Mouse (Mus musculus) forebrain, embryonic 13.5 days (tissue): Measurements from ENCODE around the gene Chit1. TPM values are rescaled to one million over a fixed set of nuclear protein-coding genes. Genes with fewer than 3 reads are reported as not detected.

Source experiments
- ATAC-seq: fragments of 200-750 bp; cut with Nextera tagmentation; 2 replicates; pipeline ENCODE4 v1.8.0; 2017
- H3K27ac ChIP-seq: fragments of 300-500 bp; sonication (generic); 2 replicates; pipeline ENCODE4 v1.5.1; 2015; ENCODE audit warnings: inconsistent platforms, mild to moderate bottlenecking, moderate library complexity
- H3K27me3 ChIP-seq: fragments of 300-500 bp; sonication (generic); 2 replicates; pipeline ENCODE4 v1.6.1; 2015; ENCODE audit warnings: mild to moderate bottlenecking, inconsistent platforms
- H3K36me3 ChIP-seq: fragments of 300-500 bp; sonication (generic); 2 replicates; pipeline ENCODE4 v1.6.1; 2015; ENCODE audit warnings: mild to moderate bottlenecking, inconsistent platforms; ENCODE audit not compliant: poor library complexity, severe bottlenecking
- H3K4me1 ChIP-seq: fragments of 300-500 bp; sonication (generic); 2 replicates; pipeline ENCODE4 v1.6.1; 2015; ENCODE audit warnings: inconsistent platforms
- H3K4me2 ChIP-seq: fragments of 300-500 bp; sonication (generic); 2 replicates; pipeline ENCODE4 v1.6.1; 2015; ENCODE audit warnings: inconsistent platforms, mild to moderate bottlenecking, moderate library complexity
- H3K4me3 ChIP-seq: fragments of 300-500 bp; sonication (generic); 2 replicates; pipeline ENCODE4 v1.5.1; 2015; ENCODE audit warnings: mild to moderate bottlenecking, inconsistent platforms
- H3K9ac ChIP-seq: fragments of 300-500 bp; sonication (generic); 2 replicates; pipeline ENCODE4 v1.6.1; 2015; ENCODE audit warnings: mild to moderate bottlenecking, inconsistent platforms
- H3K9me3 ChIP-seq: fragments of 300-500 bp; sonication (generic); replicated peaks from 2 replicates; pipeline ENCODE4 v1.6.1; 2016; ENCODE audit warnings: inconsistent platforms
- WGBS: fragments of 180-500 bp; shearing (Covaris S2); methylation state at CpG from one replicate; pipeline ENCODE4 v1.1.7; 2015; 5-methylcytosine and 5-hydroxymethylcytosine counted together
- polyA plus RNA-seq: library from polyadenylated mRNA; unstranded; fragments of >200 nt; fragmentation: Nextera tagmentation; extraction: Ambion mirVana; gene quantifications from 2 replicates; pipeline ENCODE4 v1.2.1, GENCODE M21; 2015

Chit1 gene
- polyA plus RNA-seq, 1 experiment from 2014 or later = 0.17 TPM

DNA sequence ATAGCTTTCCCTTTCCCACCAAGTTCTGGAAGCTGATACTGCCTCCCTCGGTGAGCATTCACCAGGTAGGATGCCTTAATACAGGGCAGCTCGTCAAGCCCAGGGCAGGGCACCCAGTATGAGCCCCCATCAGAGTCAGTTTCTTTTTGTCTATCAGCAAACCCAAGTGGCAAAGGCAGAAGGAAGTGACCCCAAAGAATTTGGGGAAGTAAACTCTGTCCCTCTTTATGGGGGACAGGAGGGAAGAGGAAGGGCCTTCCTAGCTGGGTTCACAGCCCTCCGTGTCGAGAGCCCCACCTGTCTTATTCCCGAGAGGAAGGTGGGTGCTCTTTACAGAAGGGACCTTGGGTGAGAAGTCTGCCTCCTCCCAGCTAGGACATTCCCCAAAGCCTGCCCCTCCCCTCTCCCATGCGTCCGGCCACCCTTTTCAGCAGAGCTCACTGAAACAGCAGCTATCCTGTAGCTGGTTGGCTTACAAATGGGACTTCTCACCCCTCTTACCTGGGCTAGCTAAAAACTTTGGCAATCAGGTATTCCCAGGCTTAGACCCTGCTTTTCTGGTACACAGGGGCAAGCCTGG is 15.9 kb upstream of the Chit1 start:
- Histone ChIP-seq H3K27me3 (no peaks in the 10 kb centered on the region; the same call in 1 of the 2 replicates), H3K4me1 (peaks cover 79% of the 10 kb centered on the region), H3K4me2 (peak overlapping the region; percentile 30; the same call in 1 of the 2 replicates), H3K36me3 (no peaks in the 10 kb centered on the region), H3K27ac (peak overlapping the region; percentile 97), H3K9me3 (no peaks in the 10 kb centered on the region), H3K9ac (0 out of 2 replicates have a peak overlapping the region, but pooled peaks have one; percentile 18), H3K4me3 (no peak overlapping the region)
- 50% methylated on average over 7 of the region's 7 CpGs for WGBS
- no peak for ATAC-seq

DNA sequence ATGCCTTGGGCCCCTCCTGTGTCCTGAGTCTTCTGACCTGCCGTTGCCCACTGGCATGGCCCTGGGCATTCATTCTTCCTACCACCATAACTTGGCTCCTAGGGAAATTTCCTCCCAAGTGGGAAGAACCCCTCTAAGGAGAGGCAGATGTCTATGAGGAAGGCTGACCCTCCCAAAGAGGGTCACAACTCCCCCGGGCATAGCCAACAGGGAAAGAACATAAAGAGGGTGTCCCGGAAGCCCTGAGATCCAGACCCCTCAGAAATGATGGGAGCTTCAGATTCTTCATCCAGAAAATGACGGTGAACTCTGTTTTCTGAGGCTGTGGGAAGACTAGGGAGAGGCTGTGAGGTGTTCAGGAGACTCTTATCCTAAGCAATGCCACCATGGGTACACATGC is 15.3 kb upstream of the Chit1 start:
- ATAC-seq = no peak

DNA sequence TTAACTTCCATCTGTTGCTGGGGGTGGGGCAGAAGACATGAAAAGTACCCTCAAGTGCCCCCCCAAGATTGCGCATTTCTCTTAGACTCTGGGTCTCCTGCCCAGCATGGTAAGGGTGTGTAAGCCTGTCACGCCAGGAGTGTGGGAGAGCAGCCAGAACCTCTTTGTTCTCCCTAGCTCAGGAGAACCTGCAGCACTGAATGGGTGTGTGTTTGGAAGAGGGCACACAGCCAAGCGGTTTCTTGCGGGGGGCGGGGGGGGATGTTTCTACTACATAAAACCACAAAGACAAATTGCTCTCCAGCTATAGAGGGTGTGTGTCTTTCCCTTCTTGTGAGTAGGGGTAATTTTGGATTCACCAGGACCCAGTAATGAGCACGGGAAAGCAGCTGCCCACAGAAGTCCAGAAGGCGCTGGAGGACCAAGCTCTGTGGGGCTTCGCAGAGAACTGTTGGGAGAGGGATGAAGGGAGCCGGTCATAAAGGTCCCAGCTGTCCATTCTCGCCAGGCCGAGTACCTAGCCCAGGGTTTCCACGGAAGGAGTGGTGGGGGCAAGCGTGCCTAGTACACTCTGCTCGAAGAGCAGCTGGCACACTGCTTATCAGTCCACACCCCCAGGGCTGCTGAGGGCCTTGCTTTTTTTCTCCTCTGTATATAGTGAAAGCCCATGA is 14.6 kb upstream of the Chit1 start:
- no peaks in the 10 kb centered on the region for H3K27me3 ChIP-seq
- peak; percentile 85 for ATAC-seq
- 13% methylated on average over 14 of the region's 14 CpGs for WGBS
- H3K4me3 ChIP-seq = no peak overlapping the region
- H3K27ac ChIP-seq = peak overlapping the region; percentile 97
- H3K4me2 ChIP-seq = peak overlapping the region; percentile 30
- H3K9me3 ChIP-seq = no peaks in the 10 kb centered on the region
- H3K4me1 ChIP-seq = peaks cover 81% of the 10 kb centered on the region
- peak overlapping the region; percentile 45 for H3K9ac ChIP-seq
- H3K36me3 ChIP-seq = no peaks in the 10 kb centered on the region

More for the DNA sequence above, 15.3 kb upstream of the Chit1 start:
- 70% methylated on average over 4 of the region's 4 CpGs for WGBS
- peak overlapping the region; percentile 45; the same call in 1 of the 2 replicates for H3K9ac ChIP-seq
- peaks cover 81% of the 10 kb centered on the region for H3K4me1 ChIP-seq
- H3K36me3 ChIP-seq = no peaks in the 10 kb centered on the region
- no peaks in the 10 kb centered on the region for H3K9me3 ChIP-seq
- peak overlapping the region; percentile 30 for H3K4me2 ChIP-seq
- peak overlapping the region; percentile 97 for H3K27ac ChIP-seq
- no peak overlapping the region for H3K4me3 ChIP-seq
- no peaks in the 10 kb centered on the region; the same call in 1 of the 2 replicates for H3K27me3 ChIP-seq

DNA sequence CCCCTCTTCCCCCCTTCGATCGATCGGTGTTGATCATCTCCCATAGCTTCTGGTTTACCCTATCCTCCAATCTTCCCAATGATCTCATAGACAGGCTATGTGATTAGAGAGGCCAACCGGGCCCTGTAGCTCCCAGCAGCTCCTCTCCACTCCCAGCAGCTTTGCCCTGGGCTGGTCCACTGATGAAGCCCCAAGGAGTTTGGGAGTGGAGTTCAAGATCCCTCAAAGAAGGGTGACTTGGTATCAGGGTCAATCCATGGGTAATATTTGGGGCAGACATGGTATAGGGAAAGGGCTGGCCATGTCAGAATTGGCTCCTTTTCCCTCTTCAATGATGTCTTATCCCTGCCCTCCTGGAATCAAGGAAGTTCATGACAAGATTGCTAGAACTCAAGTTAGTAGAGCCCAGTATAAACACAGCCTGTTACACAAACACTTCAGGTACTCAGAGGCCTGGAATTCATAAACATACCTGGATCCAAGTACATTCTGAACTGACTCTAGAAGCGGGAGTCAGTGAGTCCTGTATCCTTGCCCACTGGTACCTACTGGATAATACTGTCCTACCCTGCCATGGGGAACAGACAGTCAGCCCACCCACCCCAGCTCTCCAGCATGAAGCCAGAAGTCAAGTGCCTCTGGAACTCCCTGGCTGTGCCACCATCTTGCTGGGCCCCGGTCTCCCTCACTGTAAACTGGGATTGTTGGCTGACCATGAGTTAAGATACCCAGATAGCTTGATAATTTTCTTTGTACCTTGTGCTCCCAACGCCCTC is 13.8 kb upstream of the Chit1 start:
- WGBS = 76% methylated on average over 7 of the region's 7 CpGs
- no peaks in the 10 kb centered on the region for H3K9me3 ChIP-seq
- H3K36me3 ChIP-seq = no peaks in the 10 kb centered on the region
- peaks cover 80% of the 10 kb centered on the region for H3K4me1 ChIP-seq
- no peak for ATAC-seq
- H3K4me3 ChIP-seq = no peak overlapping the region
- peak overlapping the region; percentile 30 for H3K4me2 ChIP-seq
- H3K27me3 ChIP-seq = no peaks in the 10 kb centered on the region
- H3K9ac ChIP-seq = peak overlapping the region; percentile 30; the same call in 1 of the 2 replicates
- H3K27ac ChIP-seq = peak overlapping the region; percentile 97

DNA sequence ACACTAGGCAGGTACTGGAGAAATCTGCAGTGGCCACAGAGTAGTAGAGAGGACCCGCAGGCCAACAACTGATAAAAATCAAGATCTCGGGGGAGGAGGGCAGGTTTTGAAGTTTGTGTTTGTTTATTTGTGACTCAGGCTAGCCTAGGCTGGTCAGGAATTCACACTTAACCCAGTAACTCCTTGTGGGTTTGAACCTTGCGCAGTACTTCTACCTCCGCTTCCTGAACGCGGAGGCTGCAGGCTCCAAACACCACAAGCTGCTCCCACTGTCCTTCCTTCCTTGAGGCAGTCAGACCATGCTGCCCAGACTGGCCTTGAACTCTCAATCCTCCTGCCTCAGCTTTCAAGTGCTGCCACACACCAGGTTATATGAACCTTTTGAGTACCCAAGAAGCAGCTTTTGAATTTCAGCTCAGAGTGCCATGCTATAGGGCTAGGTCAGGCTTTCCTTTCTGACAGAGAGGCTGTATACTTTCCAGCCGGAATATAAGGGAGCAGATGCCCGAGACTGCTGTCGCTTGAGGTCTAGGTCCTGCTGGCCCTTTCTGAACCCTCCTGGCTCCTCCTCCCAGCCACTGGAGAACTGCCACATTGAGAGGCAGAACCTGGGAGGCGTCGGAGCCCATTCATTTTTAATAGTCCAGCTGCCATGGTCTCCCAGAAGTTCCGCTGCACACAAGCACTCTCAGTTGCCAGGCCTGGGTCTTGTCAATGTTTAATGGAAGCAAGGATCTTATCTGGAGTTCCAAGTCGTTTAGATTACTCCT is 12.9 kb upstream of the Chit1 start:
- Histone ChIP-seq H3K36me3 (no peaks in the 10 kb centered on the region), H3K4me2 (peak overlapping the region; percentile 69), H3K27ac (peak overlapping the region; percentile 97), H3K9ac (no peak overlapping the region), H3K4me3 (no peak overlapping the region), H3K27me3 (no peaks in the 10 kb centered on the region), H3K9me3 (no peaks in the 10 kb centered on the region), H3K4me1 (peaks cover 71% of the 10 kb centered on the region)
- WGBS = 66% methylated on average over 13 of the region's 13 CpGs
- no peak for ATAC-seq

DNA sequence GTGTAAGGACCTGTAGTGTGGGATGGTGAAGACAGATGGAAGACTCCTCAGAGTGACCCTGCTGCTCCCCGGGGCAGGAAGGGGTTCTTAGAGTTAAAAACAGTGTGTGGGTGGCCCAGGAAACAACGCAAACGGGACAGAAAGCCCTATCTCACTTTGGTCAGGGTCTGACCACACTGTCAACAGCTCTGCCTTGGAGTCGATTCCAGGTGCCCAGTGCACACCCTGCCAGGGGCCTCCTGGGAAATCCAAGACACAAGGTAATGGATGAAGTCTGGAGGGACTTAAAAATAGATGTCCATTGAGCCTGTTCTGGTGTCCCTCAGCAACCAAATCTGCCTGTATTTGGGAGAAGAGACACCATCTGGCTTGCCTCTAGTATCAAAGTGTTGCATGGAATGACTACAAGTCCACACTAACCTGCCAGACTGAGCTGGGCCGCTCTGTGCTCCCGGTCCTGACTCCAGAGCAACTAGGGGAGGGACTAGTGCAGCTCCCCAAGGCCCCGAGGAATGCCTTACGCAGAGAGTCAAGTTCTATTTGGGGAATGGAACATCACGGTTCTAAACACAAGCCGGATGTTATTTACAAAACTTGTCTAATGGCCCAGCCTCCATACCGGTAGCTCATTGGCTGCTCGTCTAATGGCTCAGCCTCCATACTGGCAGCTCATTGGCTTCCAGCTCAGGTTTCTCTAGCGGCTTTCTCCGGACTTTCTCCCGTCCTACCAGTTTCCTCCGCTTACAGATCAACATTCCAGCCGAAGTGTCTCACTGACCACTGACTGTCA is 12.1 kb upstream of the Chit1 start:
- H3K9ac ChIP-seq = peak overlapping the region; percentile 57
- no peaks in the 10 kb centered on the region for H3K36me3 ChIP-seq
- H3K9me3 ChIP-seq = no peaks in the 10 kb centered on the region
- H3K4me3 ChIP-seq = peak overlapping the region; percentile 36
- H3K27ac ChIP-seq = peak overlapping the region; percentile 97
- peaks cover 63% of the 10 kb centered on the region for H3K4me1 ChIP-seq
- ATAC-seq = peak; percentile 58
- H3K27me3 ChIP-seq = no peaks in the 10 kb centered on the region
- 10% methylated on average over 17 of the region's 17 CpGs for WGBS
- peak overlapping the region; percentile 69 for H3K4me2 ChIP-seq

DNA sequence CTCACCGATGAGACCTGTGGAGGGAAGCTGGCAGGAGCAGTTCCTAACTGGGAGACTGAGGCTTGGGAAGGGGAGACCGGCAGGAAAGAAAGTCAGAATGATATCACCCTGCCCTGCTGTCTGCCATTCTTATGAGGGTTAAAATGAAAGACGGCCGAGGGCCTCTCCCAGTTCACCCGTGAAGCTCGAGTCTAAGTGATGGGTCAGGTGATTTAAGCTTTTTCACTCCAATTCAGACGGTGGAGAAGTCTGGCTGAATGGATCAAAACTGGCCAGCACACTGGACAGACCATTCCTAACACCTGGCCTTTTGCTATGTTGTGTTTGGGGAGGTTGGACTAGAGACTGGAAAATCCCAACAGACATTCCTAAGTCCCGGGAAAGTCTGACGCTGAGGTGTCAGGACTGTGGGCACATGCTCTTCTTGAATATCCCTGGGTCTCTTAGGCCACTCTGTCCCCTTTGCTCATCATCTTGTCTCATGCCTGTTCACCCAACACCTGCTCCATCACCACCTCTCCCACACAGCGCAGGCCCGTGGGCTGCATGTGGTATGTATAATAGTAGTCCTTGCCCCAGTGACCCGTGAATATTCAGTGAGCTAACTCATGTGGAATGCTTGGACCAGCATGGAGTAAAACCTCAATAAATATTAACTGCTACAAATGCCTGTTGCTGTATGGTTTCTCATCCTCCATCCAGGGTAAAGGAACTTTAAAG is 11.4 kb upstream of the Chit1 start:
- ATAC-seq = peak; percentile 2; the same call in 1 of the 2 replicates
- WGBS = 25% methylated on average over 12 of the region's 12 CpGs
- H3K4me1 ChIP-seq = peaks cover 56% of the 10 kb centered on the region
- no peaks in the 10 kb centered on the region for H3K36me3 ChIP-seq
- H3K4me2 ChIP-seq = peak overlapping the region; percentile 69
- H3K9me3 ChIP-seq = no peaks in the 10 kb centered on the region
- H3K4me3 ChIP-seq = peak overlapping the region; percentile 36
- peak overlapping the region; percentile 97 for H3K27ac ChIP-seq
- H3K9ac ChIP-seq = peak overlapping the region; percentile 57
- no peaks in the 10 kb centered on the region for H3K27me3 ChIP-seq

DNA sequence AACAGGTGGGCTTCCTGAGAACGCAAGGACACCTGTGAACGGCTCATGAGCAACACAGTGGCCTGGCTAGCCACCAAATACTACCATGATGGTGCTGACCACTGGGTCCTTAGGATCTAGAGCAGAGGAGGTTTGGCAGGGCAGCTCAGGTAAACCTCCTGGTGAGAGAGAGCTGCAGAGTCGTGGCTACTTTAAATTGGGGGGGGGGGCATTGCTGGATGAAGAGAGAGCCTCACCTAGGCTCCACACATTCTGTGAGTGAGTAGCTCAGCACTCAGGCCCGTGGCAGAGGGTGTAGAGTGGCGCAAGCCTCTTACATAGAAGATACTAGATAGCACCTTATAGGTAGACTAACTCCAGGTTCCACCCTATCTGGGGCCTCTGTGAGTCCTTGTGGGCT is 10.6 kb upstream of the Chit1 start:
- H3K4me3 ChIP-seq = no peak overlapping the region
- H3K36me3 ChIP-seq = no peaks in the 10 kb centered on the region
- no peak overlapping the region for H3K4me2 ChIP-seq
- 84% methylated on average over 5 of the region's 5 CpGs for WGBS
- no peaks in the 10 kb centered on the region for H3K27me3 ChIP-seq
- H3K27ac ChIP-seq = no peak overlapping the region
- no peak for ATAC-seq
- peaks cover 50% of the 10 kb centered on the region for H3K4me1 ChIP-seq
- H3K9me3 ChIP-seq = no peaks in the 10 kb centered on the region
- H3K9ac ChIP-seq = no peak overlapping the region

DNA sequence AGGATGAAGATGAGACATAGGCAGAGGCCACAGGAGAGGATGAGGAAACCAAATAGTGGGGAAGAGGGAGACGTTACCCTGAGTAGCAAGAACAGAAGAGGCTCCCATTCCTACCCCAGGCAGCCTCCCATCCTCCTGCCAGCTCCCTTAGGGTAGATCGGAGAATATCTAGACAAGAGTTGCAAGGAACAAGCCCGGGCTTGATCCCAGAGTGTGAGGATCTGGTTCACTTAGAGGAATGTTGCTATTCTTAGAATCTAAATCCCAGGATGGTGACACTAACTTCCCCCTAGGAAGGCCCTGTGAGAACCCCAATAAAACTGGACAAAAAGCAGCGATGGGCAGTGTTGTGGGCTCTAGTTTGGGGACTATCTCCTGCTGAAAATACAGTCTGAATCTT is 10.1 kb upstream of the Chit1 start:
- WGBS = 83% methylated on average over 4 of the region's 4 CpGs

DNA sequence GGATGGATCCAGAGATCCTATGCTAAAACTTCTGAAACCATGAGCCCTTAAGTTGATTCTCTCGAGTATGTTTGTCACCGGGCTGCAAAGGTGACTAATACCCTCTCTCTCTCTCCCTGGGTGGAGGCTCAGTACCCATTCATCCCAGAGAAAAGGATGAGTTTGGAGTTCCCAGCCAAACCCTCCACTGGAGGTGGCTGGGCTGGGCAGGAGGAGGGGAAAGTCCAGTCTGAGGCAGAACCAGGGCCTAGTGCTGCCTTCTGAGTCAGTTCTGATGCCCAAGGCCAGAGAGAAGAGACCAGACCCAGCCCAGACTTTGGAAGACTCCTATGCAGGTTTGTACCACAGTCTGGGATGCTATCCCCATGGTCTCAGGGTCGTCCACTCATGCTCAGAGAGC is 9.4 kb upstream of the Chit1 start:
- H3K9me3 ChIP-seq = no peaks in the 10 kb centered on the region
- H3K27ac ChIP-seq = no peak overlapping the region
- H3K4me2 ChIP-seq = no peak overlapping the region
- H3K27me3 ChIP-seq = no peaks in the 10 kb centered on the region
- ATAC-seq = no peak
- H3K9ac ChIP-seq = no peak overlapping the region
- H3K4me3 ChIP-seq = no peak overlapping the region
- WGBS = 73% methylated on average over 3 of the region's 3 CpGs
- no peaks in the 10 kb centered on the region for H3K36me3 ChIP-seq
- peaks cover 40% of the 10 kb centered on the region for H3K4me1 ChIP-seq

More for the DNA sequence above, 10.1 kb upstream of the Chit1 start:
- Histone ChIP-seq H3K4me3 (no peak overlapping the region), H3K36me3 (no peaks in the 10 kb centered on the region), H3K4me1 (peaks cover 47% of the 10 kb centered on the region), H3K4me2 (no peak overlapping the region), H3K9me3 (no peaks in the 10 kb centered on the region), H3K9ac (no peak overlapping the region), H3K27me3 (no peaks in the 10 kb centered on the region), H3K27ac (no peak overlapping the region)
- no peak for ATAC-seq
